Mouse (Mus musculus): ENCODE measurements at regions not wholly inside any gene's neighbourhood (a gene's known extent, or its start where the extent isn't known, plus 50 kb on each side); places are given as distances from the start of the nearest gene placed in this dataset.

DNA sequence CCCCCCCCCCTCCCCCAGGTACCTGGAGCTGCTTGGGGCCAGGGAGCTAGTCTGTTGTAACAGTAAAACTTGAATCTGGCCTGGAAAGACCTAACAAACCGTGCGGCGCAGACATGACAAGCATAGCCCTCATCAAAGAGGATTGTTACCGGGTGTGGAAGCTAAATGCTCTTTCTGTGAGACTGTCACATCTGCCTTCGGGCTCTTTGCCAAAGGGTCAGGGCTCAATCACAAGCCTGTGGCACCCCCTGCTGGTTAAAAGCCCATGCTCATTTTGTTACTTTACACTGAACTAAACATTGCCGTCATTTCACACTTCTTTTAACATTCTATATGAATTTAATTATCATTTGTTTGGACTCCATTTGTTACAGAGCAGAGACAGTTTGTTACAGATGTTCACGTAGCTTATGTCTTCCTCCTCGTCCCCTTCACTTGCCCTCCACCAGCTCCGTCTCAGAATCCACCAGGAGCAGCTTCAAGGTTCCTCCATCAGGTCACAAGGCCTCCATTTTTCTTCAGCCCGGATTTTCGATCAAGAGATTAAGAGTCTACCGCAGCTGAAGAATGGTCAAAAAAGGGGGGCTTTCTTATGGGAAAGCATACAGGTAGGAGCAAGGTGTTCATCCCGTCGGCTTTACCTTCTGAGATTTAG is 191.1 kb upstream of the Dnajc24 start:
- H3K27ac ChIP-seq (ENCODE audit: insufficient read depth, low read length): no peak overlapping the region
- H3K4me1 ChIP-seq (ENCODE audit: control insufficient read depth, insufficient read depth, low read length): no peaks in the 10 kb centered on the region
- TF ChIP-seq CTCF (IDR thresholded peaks at IDR 0.05; ENCODE audit: borderline replicate concordance, insufficient read depth, low read length) (peak; percentile 34; the same call in 1 of the 2 replicates), POLR2A (IDR thresholded peaks at IDR 0.05; ENCODE audit: low read depth, low read length) (no peak)
- H3K4me3 ChIP-seq (ENCODE audit: insufficient read depth, low read length): no peak overlapping the region

DNA sequence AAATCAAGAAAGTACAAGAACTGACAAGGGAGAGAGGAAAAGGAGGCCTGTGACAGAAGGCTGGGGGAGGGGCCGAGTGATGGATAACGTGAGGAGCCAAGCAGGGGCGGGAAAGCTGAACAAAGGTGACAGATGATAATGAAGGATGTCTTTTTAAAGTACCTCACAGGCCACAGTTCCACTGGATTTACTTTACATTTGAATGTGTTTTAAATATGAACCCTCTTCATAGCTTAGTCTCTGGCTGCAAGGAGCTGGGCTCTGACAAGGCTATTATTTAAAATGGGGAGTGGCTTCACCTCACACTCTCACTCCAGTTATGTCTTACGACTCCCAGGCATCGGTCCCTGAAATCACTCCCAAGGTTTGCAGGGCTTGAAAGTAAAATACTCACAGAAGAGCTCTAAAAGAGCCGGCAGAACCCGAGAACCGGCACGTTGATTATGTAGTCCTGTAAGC is 190.6 kb upstream of the Dnajc24 start:
- TF ChIP-seq CTCF (IDR thresholded peaks at IDR 0.05; ENCODE audit: borderline replicate concordance, insufficient read depth, low read length) (no peak), POLR2A (IDR thresholded peaks at IDR 0.05; ENCODE audit: low read depth, low read length) (no peak)
- H3K27ac ChIP-seq (ENCODE audit: insufficient read depth, low read length): no peak overlapping the region
- no peak overlapping the region for H3K4me3 ChIP-seq (ENCODE audit: insufficient read depth, low read length)
- no peaks in the 10 kb centered on the region for H3K4me1 ChIP-seq (ENCODE audit: control insufficient read depth, insufficient read depth, low read length)

DNA sequence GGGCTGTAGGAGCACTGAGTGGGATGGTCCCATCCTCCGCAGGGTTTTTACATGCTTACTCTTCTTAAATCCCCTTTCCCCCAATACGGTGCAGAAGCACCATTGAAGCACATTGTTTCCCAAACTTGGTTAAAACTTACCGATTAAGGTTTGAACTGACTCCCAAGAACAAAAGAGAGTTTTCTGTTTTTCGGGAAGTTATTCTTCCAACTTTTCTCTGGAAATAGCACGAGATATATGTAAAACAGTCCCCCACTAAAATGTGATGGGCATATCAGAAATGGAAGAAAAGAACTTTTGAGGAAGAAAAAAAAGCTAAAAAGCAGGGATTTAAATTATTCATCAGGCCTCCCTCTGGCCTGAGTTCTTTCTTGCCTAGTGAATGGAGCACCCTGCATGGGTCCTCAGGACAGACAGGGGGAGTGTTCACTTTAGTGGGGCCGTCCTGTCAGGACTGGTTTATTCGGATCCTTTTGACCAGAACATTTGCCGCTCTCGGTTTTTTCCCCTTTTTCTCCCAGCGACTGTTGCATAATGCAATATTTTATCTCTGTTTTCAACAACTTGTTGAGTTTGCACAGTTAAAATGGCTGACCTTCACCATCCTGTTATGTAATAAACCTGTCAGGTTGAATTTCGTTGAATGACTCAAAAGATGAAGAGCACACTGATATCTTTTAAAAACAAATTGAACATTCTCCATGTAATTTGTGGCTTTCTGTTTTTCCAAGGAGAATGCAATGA is 187.4 kb upstream of the Dnajc24 start:
- Histone ChIP-seq H3K4me1 (ENCODE audit: control insufficient read depth, insufficient read depth, low read length) (no peaks in the 10 kb centered on the region), H3K4me3 (ENCODE audit: insufficient read depth, low read length) (no peak overlapping the region), H3K27ac (ENCODE audit: insufficient read depth, low read length) (no peak overlapping the region)
- TF ChIP-seq CTCF (IDR thresholded peaks at IDR 0.05; ENCODE audit: borderline replicate concordance, insufficient read depth, low read length) (no peak), POLR2A (IDR thresholded peaks at IDR 0.05; ENCODE audit: low read depth, low read length) (no peak)

DNA sequence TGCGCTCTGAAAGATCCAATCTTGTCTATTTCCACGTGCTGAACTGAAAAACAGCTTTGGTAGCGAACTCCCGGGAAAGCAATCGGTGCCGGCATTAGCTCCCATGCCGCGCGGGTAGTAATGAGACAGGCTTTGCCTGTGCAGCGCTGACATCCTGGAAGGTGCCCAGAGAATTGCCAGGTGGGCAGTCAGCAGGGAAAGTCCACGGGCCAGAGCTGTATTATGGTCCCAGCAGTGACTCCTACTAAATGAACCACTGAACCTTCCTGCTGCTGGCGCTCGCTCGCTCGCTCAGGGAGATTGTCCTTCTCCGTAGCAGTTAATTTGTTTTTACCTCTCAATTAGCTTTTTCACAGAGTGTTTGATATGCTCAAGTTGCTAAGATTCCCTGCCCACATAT is 180.3 kb upstream of the Dnajc24 start:
- no peak for TF ChIP-seq CTCF (IDR thresholded peaks at IDR 0.05; ENCODE audit: borderline replicate concordance, insufficient read depth, low read length)
- no peak for TF ChIP-seq POLR2A (IDR thresholded peaks at IDR 0.05; ENCODE audit: low read depth, low read length)
- Histone ChIP-seq H3K4me3 (ENCODE audit: insufficient read depth, low read length) (no peak overlapping the region), H3K4me1 (ENCODE audit: control insufficient read depth, insufficient read depth, low read length) (no peaks in the 10 kb centered on the region), H3K27ac (ENCODE audit: insufficient read depth, low read length) (no peak overlapping the region)

DNA sequence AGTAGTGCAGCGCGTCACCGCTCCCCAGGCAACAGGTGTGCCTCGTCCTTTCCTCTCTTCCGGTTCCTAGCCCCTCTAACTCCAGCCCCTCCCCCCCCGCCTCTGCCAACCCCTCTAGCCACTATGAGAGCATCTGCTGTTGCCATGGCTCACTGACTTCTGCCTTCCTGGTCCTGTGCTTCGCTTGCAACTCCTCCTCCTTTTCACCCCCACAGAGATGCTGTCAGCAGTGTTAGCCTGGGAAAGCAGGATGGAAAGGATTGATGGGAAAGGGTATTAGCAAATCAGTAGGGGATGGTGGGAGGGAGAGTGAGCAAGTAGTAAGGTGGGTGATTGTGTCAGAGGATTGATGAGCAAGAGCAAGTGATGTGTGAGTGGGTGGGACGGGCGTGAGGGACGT is 178.7 kb upstream of the Dnajc24 start:
- Histone ChIP-seq H3K4me3 (ENCODE audit: insufficient read depth, low read length) (no peak overlapping the region), H3K4me1 (ENCODE audit: control insufficient read depth, insufficient read depth, low read length) (no peaks in the 10 kb centered on the region), H3K27ac (ENCODE audit: insufficient read depth, low read length) (no peak overlapping the region)
- TF ChIP-seq POLR2A (IDR thresholded peaks at IDR 0.05; ENCODE audit: low read depth, low read length) (no peak), CTCF (IDR thresholded peaks at IDR 0.05; ENCODE audit: borderline replicate concordance, insufficient read depth, low read length) (no peak)

DNA sequence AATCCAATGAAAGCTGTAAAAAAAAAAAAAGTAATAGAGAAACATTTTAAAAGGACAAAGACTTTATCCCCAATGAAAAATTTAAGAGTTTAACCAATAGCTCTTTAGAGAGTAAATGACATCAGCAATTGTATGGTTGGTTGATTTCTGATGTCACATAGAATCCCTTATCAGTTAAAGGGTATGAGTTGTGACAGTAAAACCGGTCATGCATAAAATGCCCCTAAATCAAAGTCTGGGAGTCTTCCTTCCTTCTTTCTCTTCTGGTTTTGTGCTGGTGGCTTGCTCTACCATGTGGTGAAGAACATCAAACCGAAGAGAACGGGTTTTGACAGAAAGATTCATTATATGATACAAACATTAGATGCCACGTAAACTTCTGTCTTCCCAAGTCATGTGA is 159.3 kb upstream of the Dnajc24 start:
- no peak overlapping the region for H3K27ac ChIP-seq (ENCODE audit: insufficient read depth, low read length)
- H3K4me3 ChIP-seq (ENCODE audit: insufficient read depth, low read length): no peak overlapping the region
- no peaks in the 10 kb centered on the region for H3K4me1 ChIP-seq (ENCODE audit: control insufficient read depth, insufficient read depth, low read length)
- TF ChIP-seq POLR2A (IDR thresholded peaks at IDR 0.05; ENCODE audit: low read depth, low read length): no peak
- no peak for TF ChIP-seq CTCF (IDR thresholded peaks at IDR 0.05; ENCODE audit: borderline replicate concordance, insufficient read depth, low read length)

DNA sequence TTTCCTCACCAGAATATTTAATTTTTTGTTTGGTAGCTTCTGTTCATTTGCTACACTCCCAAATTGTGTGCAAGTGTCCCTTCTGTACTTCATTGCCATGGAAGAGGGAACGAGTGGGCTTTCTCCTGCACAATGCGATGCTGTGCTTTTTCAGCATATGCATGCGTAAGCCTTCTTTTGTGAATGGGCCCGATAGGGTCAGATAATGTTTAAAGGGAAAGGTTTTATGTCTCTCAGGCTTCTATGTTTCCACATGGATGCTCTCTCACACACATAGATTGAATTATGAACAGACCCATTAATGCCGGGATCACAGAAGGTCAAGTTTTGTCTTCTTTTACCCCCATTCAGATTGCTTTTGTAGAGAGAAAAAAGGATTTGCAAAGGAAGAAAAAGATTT is 158.5 kb upstream of the Dnajc24 start:
- no peak for TF ChIP-seq CTCF (IDR thresholded peaks at IDR 0.05; ENCODE audit: borderline replicate concordance, insufficient read depth, low read length)
- no peak for TF ChIP-seq POLR2A (IDR thresholded peaks at IDR 0.05; ENCODE audit: low read depth, low read length)
- Histone ChIP-seq H3K4me1 (ENCODE audit: control insufficient read depth, insufficient read depth, low read length) (no peaks in the 10 kb centered on the region), H3K4me3 (ENCODE audit: insufficient read depth, low read length) (no peak overlapping the region), H3K27ac (ENCODE audit: insufficient read depth, low read length) (no peak overlapping the region)

DNA sequence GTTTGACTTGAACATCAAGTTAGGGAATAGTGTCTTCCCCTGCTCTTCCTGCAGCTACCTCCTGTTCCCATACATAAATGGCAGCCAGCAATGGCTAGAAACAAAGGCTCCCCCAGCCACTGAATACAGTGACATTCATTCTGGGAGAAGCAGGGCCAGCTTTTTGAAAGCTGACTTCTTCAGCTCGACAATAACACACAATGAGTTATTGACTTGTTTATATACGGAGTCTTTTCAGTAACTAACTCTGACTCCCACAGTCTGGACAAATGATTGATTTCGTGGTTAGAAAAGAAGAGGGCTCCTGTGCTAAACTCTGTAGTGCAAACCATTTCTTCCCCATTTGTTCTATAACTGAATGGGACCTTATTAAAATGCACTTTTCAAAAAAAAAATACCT is 146.4 kb upstream of the Dnajc24 start:
- Histone ChIP-seq H3K4me3 (ENCODE audit: insufficient read depth, low read length) (no peak overlapping the region), H3K4me1 (ENCODE audit: control insufficient read depth, insufficient read depth, low read length) (no peaks in the 10 kb centered on the region), H3K27ac (ENCODE audit: insufficient read depth, low read length) (no peak overlapping the region)
- TF ChIP-seq CTCF (IDR thresholded peaks at IDR 0.05; ENCODE audit: borderline replicate concordance, insufficient read depth, low read length) (no peak), POLR2A (IDR thresholded peaks at IDR 0.05; ENCODE audit: low read depth, low read length) (no peak)

DNA sequence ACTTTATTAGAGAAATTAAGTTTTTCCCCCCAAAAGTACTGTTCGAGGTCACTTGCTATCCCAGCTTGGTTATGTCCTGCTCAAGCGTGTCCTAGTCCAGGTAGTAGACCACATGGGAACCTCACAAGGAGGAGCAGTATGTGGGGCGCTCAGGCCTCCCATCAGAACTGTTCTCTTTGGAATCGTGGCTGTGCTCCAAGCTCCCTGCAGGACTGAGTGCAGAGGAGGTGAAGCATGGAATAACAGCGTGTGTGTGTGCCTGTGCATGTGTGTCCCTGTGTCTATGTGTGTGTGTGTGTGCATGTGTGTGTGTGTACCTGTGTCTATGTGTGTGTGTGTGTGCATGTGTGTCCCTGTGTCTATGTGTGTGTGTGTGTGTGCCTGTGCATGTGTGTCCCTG is 137.6 kb upstream of the Dnajc24 start:
- Histone ChIP-seq H3K4me3 (ENCODE audit: insufficient read depth, low read length) (no peak overlapping the region), H3K27ac (ENCODE audit: insufficient read depth, low read length) (no peak overlapping the region), H3K4me1 (ENCODE audit: control insufficient read depth, insufficient read depth, low read length) (no peaks in the 10 kb centered on the region)
- TF ChIP-seq POLR2A (IDR thresholded peaks at IDR 0.05; ENCODE audit: low read depth, low read length) (no peak), CTCF (IDR thresholded peaks at IDR 0.05; ENCODE audit: borderline replicate concordance, insufficient read depth, low read length) (no peak)

DNA sequence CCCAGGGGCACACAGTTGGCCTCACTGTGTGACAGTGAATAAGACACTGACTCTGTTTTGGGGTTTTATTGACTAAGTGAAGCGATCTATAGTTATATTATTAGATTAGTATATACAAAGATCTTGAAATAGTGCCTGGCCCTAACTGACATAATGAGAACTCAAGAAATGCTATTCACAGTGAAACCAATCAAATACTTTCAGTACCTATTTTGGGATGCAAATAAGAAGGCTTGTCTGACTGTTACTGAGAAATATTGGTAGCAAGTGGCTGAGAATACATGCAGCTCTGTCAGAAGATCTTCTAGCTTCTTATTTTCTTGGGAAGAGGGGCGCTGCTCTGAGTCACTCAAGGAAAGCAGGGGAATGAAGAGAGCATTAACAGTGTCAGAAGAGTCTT is 97.7 kb upstream of the Dnajc24 start:
- no peaks in the 10 kb centered on the region for H3K4me1 ChIP-seq (ENCODE audit: control insufficient read depth, insufficient read depth, low read length)
- TF ChIP-seq CTCF (IDR thresholded peaks at IDR 0.05; ENCODE audit: borderline replicate concordance, insufficient read depth, low read length): no peak
- TF ChIP-seq POLR2A (IDR thresholded peaks at IDR 0.05; ENCODE audit: low read depth, low read length): no peak
- H3K4me3 ChIP-seq (ENCODE audit: insufficient read depth, low read length): no peak overlapping the region
- H3K27ac ChIP-seq (ENCODE audit: insufficient read depth, low read length): no peak overlapping the region

Data from embryonic fibroblast, embryonic 13.5 days (primary cell).